Mouse (Mus musculus) kidney, adult 2 months (tissue): ENCODE results near the gene Tcp11l1.

Experiments used
- CTCF ChIP-seq: fragments of 200-500 bp; conservative IDR thresholded peaks from 2 replicates; pipeline ENCODE4 v1.5.1; 2011; ENCODE audit warnings: low read depth, mild to moderate bottlenecking, control low read depth, low read length, moderate library complexity, mixed read lengths; ENCODE audit not compliant: insufficient read depth, insufficient read length
- POLR2A ChIP-seq: fragments of 200-500 bp; IDR thresholded peaks from one replicate; pipeline ENCODE4 v1.6.1; 2011; ENCODE audit warnings: low read depth, low read length, control low read depth

GRCm38 (mm10) chr2:104709786-104710337 lies 2.1 kb downstream of the Tcp11l1 start:
- TF ChIP-seq POLR2A, result no peak
- TF ChIP-seq CTCF, result no peak
